Comparison of ENCODE assay signal across 8 mouse cellular contexts in the genomic region with DNA sequence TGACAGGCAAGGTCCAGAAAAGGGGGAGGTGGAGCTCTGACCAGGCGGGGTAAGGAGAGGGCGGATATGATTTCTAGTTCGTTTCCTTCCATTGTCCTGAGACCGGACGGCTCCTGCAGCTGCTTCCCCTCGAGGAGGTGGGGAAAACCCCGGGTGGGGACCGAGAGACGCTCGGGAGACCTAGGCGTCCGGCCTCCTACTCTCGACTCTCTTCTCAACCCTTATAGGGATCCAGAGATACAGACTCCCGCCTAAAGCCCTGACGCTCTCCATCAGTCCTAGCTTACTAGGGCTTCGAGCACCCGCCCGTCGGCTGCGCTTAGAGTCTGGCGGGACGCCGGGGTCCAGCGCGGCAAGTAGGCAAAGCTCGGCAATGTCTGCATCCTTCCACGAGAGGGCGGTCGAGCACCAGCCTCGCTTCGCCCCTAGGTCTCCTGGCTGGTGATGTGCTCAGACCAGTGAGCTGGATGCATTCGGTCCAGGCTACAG. TPM values are rescaled to one million over a fixed set of nuclear protein-coding genes. Genes with fewer than 3 reads are reported as not detected.
A peak's percentile ranks its signal among the peaks of the same experiment; 100 is the strongest.
DNase-seq lines count a peak whose midpoint lies in the region; ATAC-seq and TF ChIP-seq lines count a peak whose summit lies in the region.

No protein-coding gene starts in this region.

- no peak overlapping the region for H3K27ac ChIP-seq in limb, embryonic 13.5 days
- no peak overlapping the region for H3K27ac ChIP-seq in midbrain, embryonic 14.5 days (replicated peaks; ENCODE audit: low read depth, low read length)
- peak overlapping the region; percentile 52; the same call in 1 of the 2 replicates for H3K27ac ChIP-seq in spleen, adult 2 months (ENCODE audit: insufficient read depth, low read length)

- 2% methylated on average over 32 of the region's 32 CpGs for WGBS in limb, embryonic 13.5 days
- under 1% methylated on average over 32 of the region's 32 CpGs for WGBS in midbrain, embryonic 14.5 days
- under 1% methylated on average over 32 of the region's 32 CpGs for WGBS in spleen, adult 2 months

- H3K4me3 ChIP-seq in limb, embryonic 13.5 days: peak overlapping the region; percentile 35
- H3K4me3 ChIP-seq in midbrain, embryonic 14.5 days (replicated peaks; ENCODE audit: low read depth, low read length): no peak overlapping the region
- H3K4me3 ChIP-seq in spleen, adult 2 months (ENCODE audit: extremely low read depth, insufficient read depth, insufficient read length): peak overlapping the region; percentile 40; the same call in 1 of the 2 replicates

- H3K27me3 ChIP-seq in limb, embryonic 13.5 days: peaks cover 57% of the 10 kb centered on the region
- peaks cover 52% of the 10 kb centered on the region for H3K27me3 ChIP-seq in midbrain, embryonic 14.5 days (ENCODE audit: control insufficient read depth, insufficient read depth, low read length)
- H3K27me3 ChIP-seq in spleen, adult 2 months (ENCODE audit: control insufficient read depth, insufficient read depth, low read length): no peaks in the 10 kb centered on the region

- ATAC-seq in common myeloid progenitor, adult 5-6 weeks (replicated peaks; ENCODE audit: low read depth, poor library complexity, severe bottlenecking): peak; percentile 89
- peak; percentile 19; the same call in 1 of the 2 replicates for ATAC-seq in limb, embryonic 13.5 days (ENCODE audit: low FRiP score, low read depth)
- ATAC-seq in midbrain, embryonic 14.5 days (ENCODE audit: low FRiP score, low TSS enrichment): no peak

- peak overlapping the region; percentile 56 for H3K4me2 ChIP-seq in limb, embryonic 13.5 days (replicated peaks)
- peak overlapping the region; percentile 42 for H3K4me2 ChIP-seq in midbrain, embryonic 14.5 days (ENCODE audit: low read length)

- H3K4me1 ChIP-seq in limb, embryonic 13.5 days: peaks cover 51% of the 10 kb centered on the region
- H3K4me1 ChIP-seq in midbrain, embryonic 14.5 days (ENCODE audit: control insufficient read depth, insufficient read depth, low read length): peaks cover 10% of the 10 kb centered on the region; the same call in 1 of the 2 replicates
- H3K4me1 ChIP-seq in spleen, adult 2 months (ENCODE audit: control insufficient read depth, insufficient read depth, insufficient read length): peaks cover 5% of the 10 kb centered on the region; the same call in 1 of the 2 replicates

- TF ChIP-seq POLR2A in spleen, adult 2 months (IDR thresholded peaks at IDR 0.05; ENCODE audit: low read depth, low read length): no peak

- DNase-seq in left cerebral cortex, adult 18-20 months (ENCODE audit: low spot score in 2 of 2): peak; percentile 78 to 83
- DNase-seq in left cerebral cortex, adult 11 months (ENCODE audit: low spot score): no peak
- peak; percentile 90 for DNase-seq in gastrocnemius, postnatal 14 days
- DNase-seq in induced T-regulatory cell, adult 2 months (ENCODE audit: low read depth): peak; percentile 92
- DNase-seq in midbrain, embryonic 14.5 days: peak; percentile 90
- peak; percentile 64 to 83 for DNase-seq in spleen, adult 2 months (ENCODE audit: low read depth in 1 of 2, low spot score in 2 of 2)

- peaks cover 10% of the 10 kb centered on the region for H3K36me3 ChIP-seq in limb, embryonic 13.5 days
- peaks cover 9% of the 10 kb centered on the region for H3K36me3 ChIP-seq in midbrain, embryonic 14.5 days (ENCODE audit: control insufficient read depth, insufficient read depth, low read length)
- H3K36me3 ChIP-seq in spleen, adult 2 months (ENCODE audit: control insufficient read depth, insufficient read depth, low read length): peaks cover 2% of the 10 kb centered on the region; the same call in 1 of the 2 replicates

- TF ChIP-seq CTCF in spleen, adult 2 months (IDR thresholded peaks at IDR 0.05; ENCODE audit: extremely low read depth, insufficient read depth, insufficient read length, insufficient replicate concordance): peak; percentile 98

- H3K9me3 ChIP-seq in limb, embryonic 13.5 days: no peaks in the 10 kb centered on the region
- H3K9me3 ChIP-seq in midbrain, embryonic 14.5 days (ENCODE audit: control insufficient read depth, low read length): no peaks in the 10 kb centered on the region

- H3K9ac ChIP-seq in limb, embryonic 13.5 days: no peak overlapping the region
- H3K9ac ChIP-seq in midbrain, embryonic 14.5 days (replicated peaks; ENCODE audit: low read length): no peak overlapping the region

- intact Hi-C loops in gastrocnemius, postnatal 14 days (cut with DNase I; ENCODE audit: low total_unique reads): no loop called here

RNA-seq across cellular contexts. Expression of a gene that starts 0.7 kb away (rescaled TPM):
- total RNA-seq in left cerebral cortex, adult 18-20 months (2021): 1 to 10 TPM; 1.2 to 3.2 TPM
- total RNA-seq in common myeloid progenitor, adult 5-6 weeks (2017): 0.41 and 0.82 TPM in 2 replicates
- 10 to 100 TPM; 12.4 to 13.7 TPM for total RNA-seq in gastrocnemius, postnatal 14 days (2021)
- polyA plus RNA-seq in limb, embryonic 13.5 days (2015; fragmentation: Nextera tagmentation; extraction: Ambion mirVana): 10.0 and 10.3 TPM in 2 replicates
- polyA plus RNA-seq in midbrain, embryonic 14.5 days (2014; fragmentation: Nextera tagmentation; extraction: Ambion mirVana): 2.5 and 4.4 TPM in 2 replicates
- 3.7 and 5.6 TPM in 2 replicates for polyA plus RNA-seq in spleen, adult 2 months (2012; rRNA removed)

RNA-seq across cellular contexts. Expression of a gene that starts 7.4 kb away (rescaled TPM):
- total RNA-seq in left cerebral cortex, adult 18-20 months (2021): 10 to 100 TPM; 44.6 to 47.2 TPM
- total RNA-seq in common myeloid progenitor, adult 5-6 weeks (2017): 43.5 and 49.9 TPM in 2 replicates
- 10 to 100 TPM; 29.7 to 37.4 TPM for total RNA-seq in gastrocnemius, postnatal 14 days (2021)
- 203 and 209 TPM in 2 replicates for polyA plus RNA-seq in limb, embryonic 13.5 days (2015; fragmentation: Nextera tagmentation; extraction: Ambion mirVana)
- polyA plus RNA-seq in midbrain, embryonic 14.5 days (2014; fragmentation: Nextera tagmentation; extraction: Ambion mirVana): 171 and 205 TPM in 2 replicates
- 60.0 and 85.5 TPM in 2 replicates for polyA plus RNA-seq in spleen, adult 2 months (2012; rRNA removed)

RNA-seq across cellular contexts. Expression of a gene that starts 9.3 kb away (rescaled TPM):
- total RNA-seq in left cerebral cortex, adult 18-20 months (2021): 1 to 10 TPM; 3.0 to 4.8 TPM
- not detected in 2 replicates for total RNA-seq in common myeloid progenitor, adult 5-6 weeks (2017)
- total RNA-seq in gastrocnemius, postnatal 14 days (2021): 1 to 10 TPM; 2.6 to 2.7 TPM
- polyA plus RNA-seq in limb, embryonic 13.5 days (2015; fragmentation: Nextera tagmentation; extraction: Ambion mirVana): 11.6 and 12.1 TPM in 2 replicates
- 13.4 and 16.3 TPM in 2 replicates for polyA plus RNA-seq in midbrain, embryonic 14.5 days (2014; fragmentation: Nextera tagmentation; extraction: Ambion mirVana)
- polyA plus RNA-seq in spleen, adult 2 months (2012; rRNA removed): 5.1 and 5.8 TPM in 2 replicates

RNA-seq across cellular contexts. Expression of a gene that starts 9.4 kb away (rescaled TPM):
- 100 to 1,000 TPM; 269 to 280 TPM for total RNA-seq in left cerebral cortex, adult 18-20 months (2021)
- 25.7 and 49.9 TPM in 2 replicates for total RNA-seq in common myeloid progenitor, adult 5-6 weeks (2017)
- 10 to 100 TPM; 96.0 to 96.9 TPM for total RNA-seq in gastrocnemius, postnatal 14 days (2021)
- 152 and 162 TPM in 2 replicates for polyA plus RNA-seq in limb, embryonic 13.5 days (2015; fragmentation: Nextera tagmentation; extraction: Ambion mirVana)
- 321 and 350 TPM in 2 replicates for polyA plus RNA-seq in midbrain, embryonic 14.5 days (2014; fragmentation: Nextera tagmentation; extraction: Ambion mirVana)
- polyA plus RNA-seq in spleen, adult 2 months (2012; rRNA removed): 83.7 and 101 TPM in 2 replicates

RNA-seq across cellular contexts. Expression of a gene that starts 9.4 kb away (rescaled TPM):
- 1 to 10 TPM; 5.2 to 8.0 TPM for total RNA-seq in left cerebral cortex, adult 18-20 months (2021)
- total RNA-seq in common myeloid progenitor, adult 5-6 weeks (2017): 4.1 and 4.8 TPM in 2 replicates
- total RNA-seq in gastrocnemius, postnatal 14 days (2021): 1 to 10 TPM in 1 of 2 experiments, under 1 TPM in 1; 0.53 to 1.5 TPM
- 10.9 and 11.5 TPM in 2 replicates for polyA plus RNA-seq in limb, embryonic 13.5 days (2015; fragmentation: Nextera tagmentation; extraction: Ambion mirVana)
- 10.0 and 10.7 TPM in 2 replicates for polyA plus RNA-seq in midbrain, embryonic 14.5 days (2014; fragmentation: Nextera tagmentation; extraction: Ambion mirVana)
- polyA plus RNA-seq in spleen, adult 2 months (2012; rRNA removed): 5.3 and 5.6 TPM in 2 replicates
